Mouse (Mus musculus) heart, adult 2 months (tissue): Measurements from ENCODE around the gene Gstp2.

Source experiments
- CTCF ChIP-seq: fragments of 200-600 bp; IDR thresholded peaks from 2 replicates; pipeline ENCODE4 v1.8.1; 2022; ENCODE audit warnings: antibody characterized with exemption, mild to moderate bottlenecking, moderate library complexity
- POLR2A ChIP-seq: fragments of 200-500 bp; IDR thresholded peaks from 2 replicates; pipeline ENCODE4 v1.6.1; 2011; ENCODE audit warnings: mild to moderate bottlenecking, low read depth, low read length, control low read depth; ENCODE audit not compliant: insufficient read depth

- TF ChIP-seq POLR2A, result no peak
- no peak for TF ChIP-seq CTCF
Measured at GRCm38 (mm10) chr19:3999121-3999730, 46.6 kb downstream of the Gstp2 start.
